Mouse (Mus musculus) MEL (cell line): Measurements from ENCODE around the gene Fosl1. TPM values are rescaled to one million over a fixed set of nuclear protein-coding genes. Genes with fewer than 3 reads are reported as not detected.

Experiments used
- DNase-seq: peaks from one replicate; pipeline ENCODE4 v3.0.0; 2011; ENCODE audit warnings: low read depth, low spot score
- H3K27ac ChIP-seq: 2 replicates; pipeline ENCODE4 v1.5.1; 2012; ENCODE audit warnings: low read depth, mild to moderate bottlenecking, control low read depth, low read length, moderate library complexity; ENCODE audit not compliant: control insufficient read depth
- H3K27me3 ChIP-seq, 2 experiments: fragments of 150-350 bp in 1 of 2; sonication (generic) in 1 of 2; 2 replicates each; pipeline ENCODE4 v1.6.1; 2012; ENCODE audit warnings: low read length in 2 of 2, mild to moderate bottlenecking in 2 of 2, improper control_type of control experiment in 1 of 2, moderate library complexity in 1 of 2; ENCODE audit not compliant: insufficient read depth in 2 of 2, control insufficient read depth in 1 of 2
- H3K36me3 ChIP-seq, 2 experiments: 2 replicates each; pipeline ENCODE4 v1.6.1; 2012 to 2014; ENCODE audit warnings: low read length in 2 of 2, improper control_type of control experiment in 1 of 2, inconsistent platforms in 1 of 2, mild to moderate bottlenecking in 1 of 2; ENCODE audit not compliant: insufficient read depth in 2 of 2, control insufficient read depth in 1 of 2
- H3K4me1 ChIP-seq, 2 experiments: fragments of 150-350 bp in 1 of 2; sonication (generic) in 1 of 2; 2 replicates each; pipeline ENCODE4 v1.6.1; 2012; ENCODE audit warnings: low read length in 2 of 2, improper control_type of control experiment in 1 of 2, mild to moderate bottlenecking in 1 of 2; ENCODE audit not compliant: insufficient read depth in 2 of 2, control insufficient read depth in 1 of 2
- H3K4me3 ChIP-seq, 2 experiments: fragments of 150-350 bp in 1 of 2; sonication (generic) in 1 of 2; 2 replicates each; pipeline ENCODE4 v1.5.1; 2012; ENCODE audit warnings: low read depth in 2 of 2, low read length in 2 of 2, mild to moderate bottlenecking in 2 of 2, moderate library complexity in 2 of 2, control low read depth in 1 of 2, improper control_type of control experiment in 1 of 2; ENCODE audit not compliant: control insufficient read depth in 1 of 2, insufficient read depth in 1 of 2
- H3K79me2 ChIP-seq: 2 replicates; pipeline ENCODE4 v1.6.1; 2012; ENCODE audit warnings: mild to moderate bottlenecking, low read length, moderate library complexity; ENCODE audit not compliant: control insufficient read depth, poor library complexity, insufficient read depth
- H3K9ac ChIP-seq: 2 replicates; pipeline ENCODE4 v1.6.1; 2012; ENCODE audit warnings: low read depth, mild to moderate bottlenecking, control low read depth, low read length, moderate library complexity; ENCODE audit not compliant: control insufficient read depth, poor library complexity, severe bottlenecking
- H3K9me3 ChIP-seq: fragments of 150-350 bp; sonication (generic); replicated peaks from 2 replicates; pipeline ENCODE4 v1.6.1; 2012; ENCODE audit warnings: mild to moderate bottlenecking, low read length, improper control_type of control experiment, moderate library complexity; ENCODE audit not compliant: insufficient read depth
- BHLHE40 ChIP-seq: IDR thresholded peaks from 2 replicates; pipeline ENCODE4 v1.6.1; 2012; ENCODE audit warnings: low read depth, mild to moderate bottlenecking, inconsistent platforms, low read length, improper control_type of control experiment, borderline replicate concordance
- CHD1 ChIP-seq: IDR thresholded peaks from 2 replicates; pipeline ENCODE4 v1.6.1; 2012; ENCODE audit warnings: low read depth, mild to moderate bottlenecking, inconsistent platforms, low read length, improper control_type of control experiment
- CTCF ChIP-seq, 3 experiments: IDR thresholded peaks in 2 of 3; conservative IDR thresholded peaks in 1 of 3; 2 replicates each; pipeline ENCODE4 v1.5.1; 2011 to 2012; ENCODE audit warnings: low read length in 3 of 3, low read depth in 2 of 3, mild to moderate bottlenecking in 2 of 3, improper control_type of control experiment in 1 of 3, inconsistent platforms in 1 of 3, mixed read lengths in 1 of 3, moderate library complexity in 1 of 3; ENCODE audit not compliant: control insufficient read depth in 1 of 3, insufficient read depth in 1 of 3, poor library complexity in 1 of 3, severe bottlenecking in 1 of 3
- E2F4 ChIP-seq: IDR thresholded peaks from 2 replicates; pipeline ENCODE4 v1.6.1; 2011; ENCODE audit warnings: low read depth, low read length, improper control_type of control experiment, borderline replicate concordance
- EP300 ChIP-seq, 2 experiments: IDR thresholded peaks; 2 replicates each; pipeline ENCODE4 v1.6.1; 2011; ENCODE audit warnings: improper control_type of control experiment in 2 of 2, low read length in 2 of 2, low read depth in 1 of 2, mild to moderate bottlenecking in 1 of 2
- ETS1 ChIP-seq: IDR thresholded peaks from 2 replicates; pipeline ENCODE4 v1.6.1; 2012; ENCODE audit warnings: low read depth, mild to moderate bottlenecking, inconsistent platforms, low read length, improper control_type of control experiment, moderate library complexity
- GABPA ChIP-seq: IDR thresholded peaks from 2 replicates; pipeline ENCODE4 v1.6.1; 2012; ENCODE audit warnings: low read depth, mild to moderate bottlenecking, inconsistent platforms, low read length, improper control_type of control experiment, moderate library complexity
- MAFK ChIP-seq: IDR thresholded peaks from 2 replicates; pipeline ENCODE4 v1.6.1; 2011; ENCODE audit warnings: low read depth, mild to moderate bottlenecking, low read length, improper control_type of control experiment, borderline replicate concordance
- MXI1 ChIP-seq: IDR thresholded peaks from 2 replicates; pipeline ENCODE4 v1.6.1; 2011; ENCODE audit warnings: mild to moderate bottlenecking, low read depth, low read length, improper control_type of control experiment
- MYC ChIP-seq: IDR thresholded peaks from 2 replicates; pipeline ENCODE4 v1.6.1; 2011; ENCODE audit warnings: low read depth, mild to moderate bottlenecking, low read length, improper control_type of control experiment, moderate library complexity
- NELFE ChIP-seq: IDR thresholded peaks from 2 replicates; pipeline ENCODE4 v1.6.1; 2011; ENCODE audit warnings: low read depth, low read length, improper control_type of control experiment
- POLR2AphosphoS2 ChIP-seq: IDR thresholded peaks from 2 replicates; pipeline ENCODE4 v1.6.1; 2011; ENCODE audit warnings: low read length, improper control_type of control experiment
- SMC3 ChIP-seq: IDR thresholded peaks from 2 replicates; pipeline ENCODE4 v1.6.1; 2011; ENCODE audit warnings: low read depth, low read length, improper control_type of control experiment
- TCF12 ChIP-seq: IDR thresholded peaks from 2 replicates; pipeline ENCODE4 v1.6.1; 2014; ENCODE audit warnings: low read depth, mild to moderate bottlenecking, inconsistent platforms, low read length, improper control_type of control experiment, moderate library complexity
- ZC3H11A ChIP-seq: IDR thresholded peaks from 2 replicates; pipeline ENCODE4 v1.6.1; 2012; ENCODE audit warnings: low read depth, mild to moderate bottlenecking, inconsistent platforms, low read length, improper control_type of control experiment
- ZMIZ1 ChIP-seq: IDR thresholded peaks from 2 replicates; pipeline ENCODE4 v1.6.1; 2012; ENCODE audit warnings: low read depth, mild to moderate bottlenecking, inconsistent platforms, low read length, improper control_type of control experiment, moderate library complexity
- ZNF384 ChIP-seq: IDR thresholded peaks from 2 replicates; pipeline ENCODE4 v1.6.1; 2012; ENCODE audit warnings: low read depth, mild to moderate bottlenecking, inconsistent platforms, low read length, improper control_type of control experiment
- polyA plus RNA-seq, 2 experiments: library from polyadenylated mRNA; stranded (reverse) in 1 of 2; unstranded in 1 of 2; fragments of >175 nt in 1 of 2; fragments of >200 nt in 1 of 2; gene quantifications; 2 replicates each; pipeline versions ENCODE4 v1.2.1 to v1.2.4; 2012; ENCODE audit warnings: low replicate concordance in 2 of 2, low read depth in 1 of 2; ENCODE audit not compliant: insufficient read length in 2 of 2, insufficient read depth in 1 of 2, missing spikeins in 1 of 2
- total RNA-seq: library from RNA; depleted of rRNA; stranded (reverse); fragments of 300-350 nt; gene quantifications from 2 replicates; pipeline ENCODE4 v1.2.3, GENCODE M21; 2012

Gene Fosl1
- total and polyA plus RNA-seq, 3 experiments: 2.0 to 3.1 TPM; not detected in 1

DNA sequence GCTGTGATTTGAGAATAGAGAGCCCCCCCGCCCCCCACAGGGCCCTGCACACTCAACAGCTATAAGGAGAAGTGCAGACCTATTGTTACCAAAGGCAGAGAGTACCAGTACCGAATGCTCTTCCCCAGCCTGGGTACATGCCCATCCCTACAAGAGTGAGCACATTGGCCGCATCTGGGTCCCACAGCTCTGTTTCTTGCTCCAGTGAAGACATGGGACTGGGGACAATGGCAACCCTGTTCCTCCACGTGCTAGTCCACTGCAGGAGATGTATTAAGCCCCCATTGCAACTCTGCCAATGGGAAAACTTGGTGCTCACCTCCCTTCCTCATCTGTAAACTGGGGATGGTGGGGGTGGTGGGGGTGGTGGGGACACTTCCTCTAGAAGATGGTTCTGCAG, 33.5 kb upstream of the Fosl1 start:
- no peak overlapping the region for H3K27ac ChIP-seq

DNA sequence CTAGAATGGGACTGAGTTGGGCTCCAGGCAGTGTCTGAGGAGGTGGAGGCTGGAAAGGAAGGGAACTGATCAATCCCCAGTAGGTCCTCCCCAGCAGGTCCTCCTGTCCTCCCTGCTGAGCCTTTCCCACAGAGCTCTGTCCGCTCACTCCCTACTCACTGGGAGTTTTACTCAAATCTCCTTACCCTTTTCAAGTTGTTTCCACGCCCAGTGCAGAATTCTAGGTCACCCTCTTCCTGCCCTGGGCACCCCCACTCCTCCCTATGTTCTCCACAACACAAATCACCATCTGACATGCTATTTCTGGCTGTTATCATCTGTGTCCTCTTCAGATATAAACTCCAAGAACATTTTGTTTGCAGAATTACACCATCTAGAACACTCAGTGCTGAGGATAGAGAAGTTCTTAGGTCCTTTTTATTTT, 32.8 kb upstream of the Fosl1 start:
- no peaks in the 10 kb centered on the region for H3K36me3 ChIP-seq
- no peak overlapping the region for H3K4me3 ChIP-seq
- no peaks in the 10 kb centered on the region for H3K27me3 ChIP-seq
- H3K27ac ChIP-seq: no peak overlapping the region
- H3K9me3 ChIP-seq: no peaks in the 10 kb centered on the region
- 0 out of 4 replicates have a peak, but pooled peaks cover 0 to 2% of the 10 kb centered on the region in 2 experiments for H3K4me1 ChIP-seq
- no peak for DNase-seq
- TF ChIP-seq CHD1: no peak
- no peak for TF ChIP-seq MXI1
- TF ChIP-seq TCF12: no peak
- no peak for TF ChIP-seq EP300 (IDR thresholded peaks at IDR 0.05; ENCODE audit: low read depth in 1 of 2, low read length in 2 of 2)
- TF ChIP-seq ZNF384: 0 out of 2 replicates have a peak, but pooled peaks have one; percentile 2
- TF ChIP-seq CTCF (IDR thresholded peaks at IDR 0.05 in 2 of 3, conservative IDR thresholded peaks at IDR 0.05 in 1 of 3; ENCODE audit: control insufficient read depth in 1 of 3, insufficient read depth in 1 of 3, low read depth in 2 of 3, low read length in 3 of 3, poor library complexity in 1 of 3, severe bottlenecking in 1 of 3): no peak
- TF ChIP-seq ETS1: 0 out of 2 replicates have a peak, but pooled peaks have one; percentile 16
- TF ChIP-seq SMC3: no peak
- TF ChIP-seq MYC: no peak
- H3K79me2 ChIP-seq: no peaks in the 10 kb centered on the region
- no peak overlapping the region for H3K9ac ChIP-seq

More for the DNA sequence above, 33.5 kb upstream of the Fosl1 start:
- H3K9ac ChIP-seq: no peak overlapping the region
- no peak overlapping the region for H3K4me3 ChIP-seq
- TF ChIP-seq GABPA: no peak
- no peak for TF ChIP-seq ZMIZ1
- no peak for TF ChIP-seq SMC3
- no peak for TF ChIP-seq BHLHE40
- no peak for TF ChIP-seq MYC
- TF ChIP-seq TCF12: no peak
- TF ChIP-seq MAFK: no peak
- no peak for TF ChIP-seq POLR2AphosphoS2
- TF ChIP-seq ZC3H11A: no peak
- TF ChIP-seq E2F4: no peak
- no peak for TF ChIP-seq NELFE
- no peaks in the 10 kb centered on the region for H3K36me3 ChIP-seq
- no peaks in the 10 kb centered on the region for H3K79me2 ChIP-seq
- no peaks in the 10 kb centered on the region for H3K9me3 ChIP-seq
- peaks cover 2 to 7% of the 10 kb centered on the region in 2 experiments for H3K4me1 ChIP-seq
- no peak for DNase-seq
- H3K27me3 ChIP-seq: no peaks in the 10 kb centered on the region
